Mouse (Mus musculus) liver, postnatal 0 days (tissue): Measurements from ENCODE around the gene Pcp4.

Experiments used
- CTCF ChIP-seq: sonication (generic); IDR thresholded peaks from 2 replicates; pipeline ENCODE4 v1.5.1; 2016; ENCODE audit warnings: antibody characterized with exemption, low read depth
- EP300 ChIP-seq: IDR thresholded peaks from 2 replicates; pipeline ENCODE4 v1.6.1; 2016; ENCODE audit warnings: antibody characterized with exemption, low read depth, mild to moderate bottlenecking

- TF ChIP-seq CTCF (no peak), EP300 (no peak)
Measured at GRCm38 (mm10) chr16:96457612-96458011, 9.8 kb upstream of the Pcp4 start.
